Mouse (Mus musculus) heart, postnatal 25 days (tissue): Measurements from ENCODE around the gene Dut. TPM values are rescaled to one million over a fixed set of nuclear protein-coding genes. Genes with fewer than 3 reads are reported as not detected.

Source experiments
- DNase-seq: peaks from one replicate; pipeline ENCODE4 v3.0.0; 2022; ENCODE audit warnings: low spot score
- intact Hi-C: fragments of 180-260 bp; cut with DNase I; formaldehyde crosslinking; loops from one replicate; pipeline ENCODE4 v1.15.1; 2025
- total RNA-seq, 2 experiments: library from RNA; stranded (reverse); gene quantifications; 2 replicates each; pipeline ENCODE4 v1.2.3; 2021

The Dut gene
- total RNA-seq, 2 experiments from 2014 or later: 28.7 to 29.8 TPM

DNA sequence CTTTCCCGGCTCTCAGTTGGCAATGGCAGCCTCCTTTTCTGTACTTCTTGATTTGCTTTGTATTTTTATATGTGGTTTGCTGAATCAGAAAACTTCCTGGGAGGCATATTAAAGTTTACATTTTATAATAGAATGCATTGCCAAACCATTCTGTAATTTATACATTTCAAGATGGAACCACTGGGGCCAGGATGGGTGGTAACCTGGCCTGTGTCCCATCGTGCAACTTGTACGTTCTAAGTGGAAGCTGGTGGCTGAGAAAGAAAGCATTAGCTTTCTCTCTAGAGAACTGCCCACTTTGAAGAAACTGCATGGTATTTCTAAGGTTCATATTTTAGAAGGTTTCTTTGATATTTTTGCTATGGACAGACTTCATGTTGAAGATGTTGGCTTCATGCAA lies 48.5 kb downstream of the Dut start:
- intact Hi-C loops: no loop called here
- no peak for DNase-seq

- intact Hi-C loops: no loop called here
These were observed 51.9 kb downstream of the Dut start for GRCm38 (mm10) chr2:125298841-125299240.

GRCm38 (mm10) chr2:125301877-125302624 lies 55.1 kb downstream of the Dut start:
- DNase-seq: no peak
- intact Hi-C loops: loop anchor here (5.0 kb wide), 1 partner anchor 40 kb away; no protein-coding TSS in a partner anchor

More at GRCm38 (mm10) chr2:125298841-125299240, 51.9 kb downstream of the Dut start:
- DNase-seq: no peak

- intact Hi-C loops: loop anchor here (5.0 kb wide), 1 partner anchor 40 kb away; no protein-coding TSS in a partner anchor
- DNase-seq: no peak
These were observed 55.6 kb downstream of the Dut start for GRCm38 (mm10) chr2:125302625-125302924.

GRCm38 (mm10) chr2:125303764-125304384 lies 56.9 kb downstream of the Dut start:
- intact Hi-C loops: loop anchor here (5.0 kb wide), 1 partner anchor 42 kb away; no protein-coding TSS in a partner anchor

DNA sequence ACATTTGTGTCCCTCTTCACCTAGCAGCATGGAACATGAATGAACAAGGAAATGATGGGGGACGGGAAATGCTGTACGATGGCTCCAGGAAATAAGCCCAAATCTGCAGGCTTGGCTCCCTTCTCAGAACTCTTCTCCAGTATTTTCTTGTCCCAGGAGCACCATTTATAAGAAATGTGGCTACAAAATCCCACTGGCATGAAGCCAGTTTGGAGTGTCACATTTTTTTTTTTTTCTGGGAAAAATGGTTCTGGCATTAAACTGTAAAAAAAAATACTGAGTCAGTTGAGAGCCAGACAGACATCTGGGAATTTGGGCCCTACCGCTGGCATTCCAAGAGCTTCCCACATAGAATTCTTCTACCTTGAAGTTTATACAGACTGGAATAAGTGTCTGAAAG lies 57.8 kb downstream of the Dut start:
- DNase-seq: no peak
- intact Hi-C loops: loop anchor here (5.0 kb wide), 1 partner anchor 42 kb away; no protein-coding TSS in a partner anchor

More at GRCm38 (mm10) chr2:125303764-125304384, 56.9 kb downstream of the Dut start:
- no peak for DNase-seq

GRCm38 (mm10) chr2:125305671-125306070 lies 58.7 kb downstream of the Dut start:
- intact Hi-C loops: no loop called here

More at GRCm38 (mm10) chr2:125305671-125306070, 58.7 kb downstream of the Dut start:
- DNase-seq: no peak

Other genes starting within 250 kb of the Dut start
- 1 to 10 TPM in 1 of 2 experiments, under 1 TPM in 1; 0.81 to 1.3 TPM for gene Slc24a5, start 179.1 kb upstream of the Dut start, total RNA-seq
- gene Myef2, start 123.5 kb upstream of the Dut start, total RNA-seq: 1 to 10 TPM; 6.4 to 9.1 TPM
- gene Ctxn2, start 110.5 kb upstream of the Dut start, total RNA-seq: not detected
- not detected for gene Slc12a1, start 94.7 kb upstream of the Dut start, total RNA-seq